Mouse (Mus musculus): ENCODE measurements around the gene Tbc1d9. TPM values are rescaled to one million over a fixed set of nuclear protein-coding genes. Genes with fewer than 3 reads are reported as not detected.
"Not testable (repeated sequence)": the region's sequence is repeated elsewhere in the genome, so short reads cannot be mapped to it uniquely, and the experiment has no call there.

The Tbc1d9 gene
- polyA plus RNA-seq, 1 experiment from 2014 or later: 1.6 TPM

GRCm38 (mm10) chr8:83278431-83278830, 113.3 kb downstream of the Tbc1d9 start:
- Histone ChIP-seq H3K36me3 (ENCODE audit: control insufficient read depth, insufficient read depth, low read length) (no peaks in the 10 kb centered on the region), H3K4me1 (ENCODE audit: control insufficient read depth, insufficient read depth, low read length) (no peaks in the 10 kb centered on the region), H3K9ac (ENCODE audit: low read depth, low read length) (no peak overlapping the region), H3K4me3 (ENCODE audit: low read length) (no peak overlapping the region), H3K9me3 (ENCODE audit: control insufficient read depth, low read length) (no peaks in the 10 kb centered on the region), H3K27ac (ENCODE audit: low read length) (no peak overlapping the region), H3K27me3 (replicated peaks; ENCODE audit: control insufficient read depth, insufficient read depth, low read length) (no peaks in the 10 kb centered on the region), H3K4me2 (ENCODE audit: low read depth, low read length) (no peak overlapping the region)
- ATAC-seq: no peak
- WGBS: 82% methylated on average over 6 of the region's 6 CpGs

GRCm38 (mm10) chr8:83285391-83285790, 120.2 kb downstream of the Tbc1d9 start:
- Histone ChIP-seq H3K4me3 (ENCODE audit: low read length) (no peak overlapping the region), H3K9ac (ENCODE audit: low read depth, low read length) (no peak overlapping the region), H3K4me1 (ENCODE audit: control insufficient read depth, insufficient read depth, low read length) (peaks cover 4% of the 10 kb centered on the region; the same call in 1 of the 2 replicates), H3K27me3 (replicated peaks; ENCODE audit: control insufficient read depth, insufficient read depth, low read length) (peaks cover 6% of the 10 kb centered on the region; the same call in 1 of the 2 replicates), H3K4me2 (ENCODE audit: low read depth, low read length) (no peak overlapping the region), H3K9me3 (ENCODE audit: control insufficient read depth, low read length) (no peaks in the 10 kb centered on the region), H3K27ac (ENCODE audit: low read length) (no peak overlapping the region), H3K36me3 (ENCODE audit: control insufficient read depth, insufficient read depth, low read length) (no peaks in the 10 kb centered on the region)
- WGBS: 76% methylated on average over 8 of the region's 8 CpGs
- ATAC-seq: no peak

GRCm38 (mm10) chr8:83290176-83290575, 125.0 kb downstream of the Tbc1d9 start, which contains the start of gene Ucp1:
Gene Ucp1, plus strand, starts transcription at chr8:83290352.
- H3K9ac ChIP-seq (ENCODE audit: low read depth, low read length): peak within 1 kb of the TSS; percentile 20; the same call in 1 of the 2 replicates
- H3K4me3 ChIP-seq (ENCODE audit: low read length): peak within 1 kb of the TSS; percentile 34
- peaks cover 4% of the 10 kb centered on the region; the same call in 1 of the 2 replicates for H3K4me1 ChIP-seq (ENCODE audit: control insufficient read depth, insufficient read depth, low read length)
- no peaks in the 10 kb centered on the region for H3K36me3 ChIP-seq (ENCODE audit: control insufficient read depth, insufficient read depth, low read length)
- H3K27ac ChIP-seq (ENCODE audit: low read length): no peak within 1 kb of the TSS
- peak within 1 kb of the TSS; percentile 53 for H3K4me2 ChIP-seq (ENCODE audit: low read depth, low read length)
- 2% methylated on average over 20 of the region's 20 CpGs for WGBS
- no peaks in the 10 kb centered on the region for H3K9me3 ChIP-seq (ENCODE audit: control insufficient read depth, low read length)
- peaks cover 6% of the 10 kb centered on the region; the same call in 1 of the 2 replicates for H3K27me3 ChIP-seq (replicated peaks; ENCODE audit: control insufficient read depth, insufficient read depth, low read length)
- ATAC-seq: no peak

- Histone ChIP-seq H3K27me3 (replicated peaks; ENCODE audit: control insufficient read depth, insufficient read depth, low read length) (no peaks in the 10 kb centered on the region), H3K4me1 (ENCODE audit: control insufficient read depth, insufficient read depth, low read length) (no peaks in the 10 kb centered on the region), H3K36me3 (ENCODE audit: control insufficient read depth, insufficient read depth, low read length) (no peaks in the 10 kb centered on the region), H3K4me3 (ENCODE audit: low read length) (no peak overlapping the region), H3K27ac (ENCODE audit: low read length) (no peak overlapping the region), H3K9me3 (ENCODE audit: control insufficient read depth, low read length) (no peaks in the 10 kb centered on the region), H3K4me2 (ENCODE audit: low read depth, low read length) (no peak overlapping the region), H3K9ac (ENCODE audit: low read depth, low read length) (no peak overlapping the region)
- 61% methylated on average over 4 of the region's 4 CpGs for WGBS
- ATAC-seq: no peak
Measured at GRCm38 (mm10) chr8:83297375-83297774, 132.2 kb downstream of the Tbc1d9 start.

- Histone ChIP-seq H3K4me2 (ENCODE audit: low read depth, low read length) (no peak overlapping the region), H3K9me3 (ENCODE audit: control insufficient read depth, low read length) (no peaks in the 10 kb centered on the region), H3K4me3 (ENCODE audit: low read length) (no peak overlapping the region), H3K9ac (ENCODE audit: low read depth, low read length) (no peak overlapping the region), H3K4me1 (ENCODE audit: control insufficient read depth, insufficient read depth, low read length) (no peaks in the 10 kb centered on the region), H3K27me3 (replicated peaks; ENCODE audit: control insufficient read depth, insufficient read depth, low read length) (no peaks in the 10 kb centered on the region), H3K36me3 (ENCODE audit: control insufficient read depth, insufficient read depth, low read length) (no peaks in the 10 kb centered on the region), H3K27ac (ENCODE audit: low read length) (no peak overlapping the region)
- WGBS: 52% methylated on average over 1 of the region's 1 CpGs
- no peak for ATAC-seq
Measured at GRCm38 (mm10) chr8:83300135-83300534, 135.0 kb downstream of the Tbc1d9 start.

- H3K36me3 ChIP-seq (ENCODE audit: control insufficient read depth, insufficient read depth, low read length): no peaks in the 10 kb centered on the region
- no peaks in the 10 kb centered on the region for H3K9me3 ChIP-seq (ENCODE audit: control insufficient read depth, low read length)
- 94% methylated on average over 1 of the region's 1 CpGs for WGBS
- no peak overlapping the region for H3K9ac ChIP-seq (ENCODE audit: low read depth, low read length)
- no peak for ATAC-seq
- no peak overlapping the region for H3K4me2 ChIP-seq (ENCODE audit: low read depth, low read length)
- H3K4me3 ChIP-seq (ENCODE audit: low read length): no peak overlapping the region
- H3K27me3 ChIP-seq (replicated peaks; ENCODE audit: control insufficient read depth, insufficient read depth, low read length): no peaks in the 10 kb centered on the region
- H3K27ac ChIP-seq (ENCODE audit: low read length): no peak overlapping the region
- H3K4me1 ChIP-seq (ENCODE audit: control insufficient read depth, insufficient read depth, low read length): no peaks in the 10 kb centered on the region
Measured at GRCm38 (mm10) chr8:83304946-83305345, 139.8 kb downstream of the Tbc1d9 start.

- Histone ChIP-seq H3K36me3 (ENCODE audit: control insufficient read depth, insufficient read depth, low read length) (no peaks in the 10 kb centered on the region), H3K4me3 (ENCODE audit: low read length) (no peak overlapping the region), H3K9ac (ENCODE audit: low read depth, low read length) (no peak overlapping the region), H3K27me3 (replicated peaks; ENCODE audit: control insufficient read depth, insufficient read depth, low read length) (no peaks in the 10 kb centered on the region), H3K27ac (ENCODE audit: low read length) (no peak overlapping the region), H3K4me2 (ENCODE audit: low read depth, low read length) (no peak overlapping the region), H3K9me3 (ENCODE audit: control insufficient read depth, low read length) (no peaks in the 10 kb centered on the region), H3K4me1 (ENCODE audit: control insufficient read depth, insufficient read depth, low read length) (no peaks in the 10 kb centered on the region)
- no peak for ATAC-seq
- whole genome bisulfite sequencing: 89% methylated on average over 6 of the region's 6 CpGs
Measured at GRCm38 (mm10) chr8:83309836-83310235, 144.7 kb downstream of the Tbc1d9 start.

GRCm38 (mm10) chr8:83315084-83315483, 149.9 kb downstream of the Tbc1d9 start:
- H3K9me3 ChIP-seq (ENCODE audit: control insufficient read depth, low read length); H3K4me3 ChIP-seq (ENCODE audit: low read length); H3K27ac ChIP-seq (ENCODE audit: low read length); H3K4me1 ChIP-seq (ENCODE audit: control insufficient read depth, insufficient read depth, low read length); H3K36me3 ChIP-seq (ENCODE audit: control insufficient read depth, insufficient read depth, low read length); ATAC-seq; H3K27me3 ChIP-seq (replicated peaks; ENCODE audit: control insufficient read depth, insufficient read depth, low read length); H3K4me2 ChIP-seq (ENCODE audit: low read depth, low read length); H3K9ac ChIP-seq (ENCODE audit: low read depth, low read length): not testable (repeated sequence)
- 83% methylated on average over 4 of the region's 4 CpGs for WGBS

- Histone ChIP-seq H3K4me1 (ENCODE audit: control insufficient read depth, insufficient read depth, low read length) (no peaks in the 10 kb centered on the region), H3K9ac (ENCODE audit: low read depth, low read length) (no peak overlapping the region), H3K4me2 (ENCODE audit: low read depth, low read length) (no peak overlapping the region), H3K4me3 (ENCODE audit: low read length) (no peak overlapping the region), H3K27me3 (replicated peaks; ENCODE audit: control insufficient read depth, insufficient read depth, low read length) (no peaks in the 10 kb centered on the region), H3K9me3 (ENCODE audit: control insufficient read depth, low read length) (no peaks in the 10 kb centered on the region), H3K36me3 (ENCODE audit: control insufficient read depth, insufficient read depth, low read length) (no peaks in the 10 kb centered on the region), H3K27ac (ENCODE audit: low read length) (no peak overlapping the region)
- 87% methylated on average over 2 of the region's 2 CpGs for WGBS
- ATAC-seq: no peak
Measured at GRCm38 (mm10) chr8:83315691-83316090, 150.5 kb downstream of the Tbc1d9 start.

GRCm38 (mm10) chr8:83320543-83320942, 155.4 kb downstream of the Tbc1d9 start:
- no peak overlapping the region for H3K4me3 ChIP-seq (ENCODE audit: low read length)
- ATAC-seq: no peak
- H3K4me2 ChIP-seq (ENCODE audit: low read depth, low read length): no peak overlapping the region
- no peaks in the 10 kb centered on the region for H3K9me3 ChIP-seq (ENCODE audit: control insufficient read depth, low read length)
- WGBS: 90% methylated on average over 3 of the region's 3 CpGs
- no peaks in the 10 kb centered on the region for H3K4me1 ChIP-seq (ENCODE audit: control insufficient read depth, insufficient read depth, low read length)
- H3K36me3 ChIP-seq (ENCODE audit: control insufficient read depth, insufficient read depth, low read length): peaks cover 4% of the 10 kb centered on the region; the same call in 1 of the 2 replicates
- H3K27me3 ChIP-seq (replicated peaks; ENCODE audit: control insufficient read depth, insufficient read depth, low read length): no peaks in the 10 kb centered on the region
- no peak overlapping the region for H3K27ac ChIP-seq (ENCODE audit: low read length)
- H3K9ac ChIP-seq (ENCODE audit: low read depth, low read length): no peak overlapping the region

All from intestine, embryonic 16.5 days (tissue).